Mouse (Mus musculus): ENCODE data around the gene Tmem8. TPM values are rescaled to one million over a fixed set of nuclear protein-coding genes. Genes with fewer than 3 reads are reported as not detected.
A peak's percentile ranks its signal among the peaks of the same experiment; 100 is the strongest.

Gene Tmem8
- polyA plus RNA-seq, 1 experiment from 2014 or later: 26.5 TPM

GRCm38 (mm10) chr17:26122431-26123140, 9.5 kb downstream of the Tmem8 start:
- Histone ChIP-seq H3K4me2 (replicated peaks; ENCODE audit: low read depth) (0 out of 2 replicates have a peak overlapping the region, but pooled peaks have one; percentile 75), H3K4me3 (ENCODE audit: low read depth, low read length) (no peak overlapping the region; the same call in 1 of the 2 replicates), H3K27ac (ENCODE audit: low read depth, low read length) (no peak overlapping the region; the same call in 1 of the 2 replicates), H3K9ac (ENCODE audit: low read depth, low read length) (no peak overlapping the region), H3K9me3 (ENCODE audit: control insufficient read depth) (no peaks in the 10 kb centered on the region), H3K27me3 (replicated peaks; ENCODE audit: control insufficient read depth, insufficient read depth, low read length) (no peaks in the 10 kb centered on the region), H3K4me1 (replicated peaks; ENCODE audit: control insufficient read depth, insufficient read depth, low read length) (peaks cover 6% of the 10 kb centered on the region; the same call in 1 of the 2 replicates), H3K36me3 (ENCODE audit: control insufficient read depth, insufficient read depth) (peaks cover 29% of the 10 kb centered on the region)
- ATAC-seq: no peak
- 51% methylated on average over 5 of the region's 5 CpGs for WGBS
- peak; percentile 31 for TF ChIP-seq CTCF (IDR thresholded peaks at IDR 0.05; ENCODE audit: low read depth)

GRCm38 (mm10) chr17:26123267-26123684, 10.2 kb downstream of the Tmem8 start, which contains the start of gene Mrpl28:
Mrpl28 (plus strand) TSS chr17:26123500.
- ATAC-seq: peak; percentile 74
- H3K27ac ChIP-seq (ENCODE audit: low read depth, low read length): peak within 1 kb of the TSS; percentile 2
- H3K4me1 ChIP-seq (replicated peaks; ENCODE audit: control insufficient read depth, insufficient read depth, low read length): peaks cover 6% of the 10 kb centered on the region; the same call in 1 of the 2 replicates
- H3K4me3 ChIP-seq (ENCODE audit: low read depth, low read length): peak within 1 kb of the TSS; percentile 69
- H3K9me3 ChIP-seq (ENCODE audit: control insufficient read depth): no peaks in the 10 kb centered on the region
- H3K27me3 ChIP-seq (replicated peaks; ENCODE audit: control insufficient read depth, insufficient read depth, low read length): no peaks in the 10 kb centered on the region
- H3K9ac ChIP-seq (ENCODE audit: low read depth, low read length): peak within 1 kb of the TSS; percentile 61
- under 1% methylated on average over 32 of the region's 32 CpGs for WGBS
- peaks cover 29% of the 10 kb centered on the region for H3K36me3 ChIP-seq (ENCODE audit: control insufficient read depth, insufficient read depth)
- H3K4me2 ChIP-seq (replicated peaks; ENCODE audit: low read depth): peak within 1 kb of the TSS; percentile 75
- TF ChIP-seq CTCF (IDR thresholded peaks at IDR 0.05; ENCODE audit: low read depth): no peak

GRCm38 (mm10) chr17:26124560-26124959, 11.5 kb downstream of the Tmem8 start:
- H3K4me3 ChIP-seq (ENCODE audit: low read depth, low read length): peak overlapping the region; percentile 69
- peak overlapping the region; percentile 75 for H3K4me2 ChIP-seq (replicated peaks; ENCODE audit: low read depth)
- H3K9ac ChIP-seq (ENCODE audit: low read depth, low read length): peak overlapping the region; percentile 61
- TF ChIP-seq CTCF (IDR thresholded peaks at IDR 0.05; ENCODE audit: low read depth): no peak
- 71% methylated on average over 7 of the region's 7 CpGs for WGBS
- H3K4me1 ChIP-seq (replicated peaks; ENCODE audit: control insufficient read depth, insufficient read depth, low read length): peaks cover 6% of the 10 kb centered on the region; the same call in 1 of the 2 replicates
- H3K27me3 ChIP-seq (replicated peaks; ENCODE audit: control insufficient read depth, insufficient read depth, low read length): no peaks in the 10 kb centered on the region
- no peak overlapping the region for H3K27ac ChIP-seq (ENCODE audit: low read depth, low read length)
- H3K9me3 ChIP-seq (ENCODE audit: control insufficient read depth): no peaks in the 10 kb centered on the region
- peaks cover 41% of the 10 kb centered on the region for H3K36me3 ChIP-seq (ENCODE audit: control insufficient read depth, insufficient read depth)
- ATAC-seq: no peak

GRCm38 (mm10) chr17:26125226-26125625, 12.1 kb downstream of the Tmem8 start:
- no peak for TF ChIP-seq CTCF (IDR thresholded peaks at IDR 0.05; ENCODE audit: low read depth)
- no peak for ATAC-seq
- no peak overlapping the region for H3K9ac ChIP-seq (ENCODE audit: low read depth, low read length)
- H3K27me3 ChIP-seq (replicated peaks; ENCODE audit: control insufficient read depth, insufficient read depth, low read length): no peaks in the 10 kb centered on the region
- no peak overlapping the region; the same call in 1 of the 2 replicates for H3K27ac ChIP-seq (ENCODE audit: low read depth, low read length)
- no peak overlapping the region for H3K4me3 ChIP-seq (ENCODE audit: low read depth, low read length)
- H3K4me2 ChIP-seq (replicated peaks; ENCODE audit: low read depth): no peak overlapping the region
- peaks cover 2% of the 10 kb centered on the region; the same call in 1 of the 2 replicates for H3K4me1 ChIP-seq (replicated peaks; ENCODE audit: control insufficient read depth, insufficient read depth, low read length)
- peaks cover 46% of the 10 kb centered on the region for H3K36me3 ChIP-seq (ENCODE audit: control insufficient read depth, insufficient read depth)
- H3K9me3 ChIP-seq (ENCODE audit: control insufficient read depth): no peaks in the 10 kb centered on the region
- WGBS: 91% methylated on average over 10 of the region's 10 CpGs

- H3K27ac ChIP-seq (ENCODE audit: low read depth, low read length): no peak overlapping the region
- no peak overlapping the region for H3K4me3 ChIP-seq (ENCODE audit: low read depth, low read length)
- peaks cover 41% of the 10 kb centered on the region for H3K36me3 ChIP-seq (ENCODE audit: control insufficient read depth, insufficient read depth)
- no peaks in the 10 kb centered on the region for H3K27me3 ChIP-seq (replicated peaks; ENCODE audit: control insufficient read depth, insufficient read depth, low read length)
- no peaks in the 10 kb centered on the region for H3K9me3 ChIP-seq (ENCODE audit: control insufficient read depth)
- no peak overlapping the region for H3K4me2 ChIP-seq (replicated peaks; ENCODE audit: low read depth)
- no peak for ATAC-seq
- 87% methylated on average over 18 of the region's 18 CpGs for WGBS
- TF ChIP-seq CTCF (IDR thresholded peaks at IDR 0.05; ENCODE audit: low read depth): no peak
- H3K4me1 ChIP-seq (replicated peaks; ENCODE audit: control insufficient read depth, insufficient read depth, low read length): no peaks in the 10 kb centered on the region
- no peak overlapping the region for H3K9ac ChIP-seq (ENCODE audit: low read depth, low read length)
These were observed 18.1 kb downstream of the Tmem8 start for GRCm38 (mm10) chr17:26131062-26131732.

Data from intestine, postnatal 0 days (tissue).